Mouse (Mus musculus): ENCODE data around the gene Asphd1.
A peak's percentile ranks its signal among the peaks of the same experiment; 100 is the strongest.

Asphd1 gene

DNA sequence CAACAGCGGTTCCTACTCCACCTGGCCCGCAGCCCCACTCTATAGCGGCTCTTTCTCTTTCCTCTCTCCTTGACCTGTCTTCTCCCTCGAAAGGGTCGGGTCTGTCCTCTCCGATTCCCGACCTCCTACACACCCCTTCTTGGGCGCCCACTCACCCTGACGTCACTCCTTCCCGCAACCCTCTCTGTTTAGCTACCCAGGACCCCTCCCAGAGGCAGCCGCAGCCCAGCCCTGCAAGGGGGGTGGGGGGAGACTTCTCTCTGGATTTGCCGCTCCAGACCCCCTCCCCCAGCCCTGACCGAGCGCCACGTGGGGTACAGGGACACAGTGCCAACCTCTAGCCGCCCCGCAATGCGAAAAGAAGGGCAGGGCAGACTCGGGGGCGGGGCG lies at the start of gene Asphd1:
Asphd1 (minus strand) TSS at position 180 of the 390 bp plus-strand sequence.
- peak in 1 of 2 experiments; percentile 10 for DNase-seq (ENCODE audit: low spot score in 2 of 2)

GRCm38 (mm10) chr7:126996449-126996848 lies 47.1 kb upstream of the Asphd1 start:
- no peak for DNase-seq (ENCODE audit: low spot score in 2 of 2)

DNA sequence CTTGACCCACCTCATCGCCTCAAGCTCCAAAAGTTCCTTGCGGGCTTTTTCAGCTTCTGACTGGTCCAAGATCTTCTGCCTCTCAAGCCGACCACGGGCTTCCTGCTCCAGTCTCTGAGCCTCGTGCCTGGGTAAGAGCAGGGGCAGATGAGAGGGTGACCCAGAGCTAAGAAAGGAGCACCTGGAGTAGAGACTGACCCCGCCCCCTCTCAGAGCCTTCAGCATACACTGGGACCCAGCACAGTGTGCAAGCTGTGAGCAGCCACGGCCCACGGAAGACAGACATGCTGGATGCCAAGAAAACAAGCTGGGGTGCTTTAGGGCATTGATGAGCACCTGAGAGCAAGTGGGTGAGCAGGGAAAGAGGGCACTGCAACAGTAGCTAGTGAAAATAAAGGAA lies 39.4 kb upstream of the Asphd1 start:
- DNase-seq (ENCODE audit: low spot score in 2 of 2), result no peak

DNA sequence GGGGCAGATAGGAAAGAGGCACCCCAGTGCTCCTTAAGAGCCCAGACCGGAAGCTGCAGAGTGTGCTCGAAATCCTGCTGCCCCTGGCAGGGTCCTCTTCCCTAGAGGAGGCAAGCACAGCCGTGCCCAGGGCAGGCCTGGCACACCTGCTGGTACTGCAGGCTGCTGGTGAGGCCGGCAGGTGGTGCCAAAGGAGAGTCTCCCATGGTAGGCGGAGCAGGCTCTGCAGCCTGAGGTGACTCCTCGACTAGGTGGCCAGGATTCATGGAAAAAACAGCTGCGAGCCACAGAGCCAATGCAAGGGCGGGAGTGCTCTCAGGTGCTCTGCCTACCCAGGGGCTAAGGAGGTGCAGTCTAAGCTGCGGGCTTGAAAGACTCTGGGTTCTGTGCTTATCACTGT lies 36.9 kb upstream of the Asphd1 start:
- no peak for DNase-seq (ENCODE audit: low spot score in 2 of 2)

DNA sequence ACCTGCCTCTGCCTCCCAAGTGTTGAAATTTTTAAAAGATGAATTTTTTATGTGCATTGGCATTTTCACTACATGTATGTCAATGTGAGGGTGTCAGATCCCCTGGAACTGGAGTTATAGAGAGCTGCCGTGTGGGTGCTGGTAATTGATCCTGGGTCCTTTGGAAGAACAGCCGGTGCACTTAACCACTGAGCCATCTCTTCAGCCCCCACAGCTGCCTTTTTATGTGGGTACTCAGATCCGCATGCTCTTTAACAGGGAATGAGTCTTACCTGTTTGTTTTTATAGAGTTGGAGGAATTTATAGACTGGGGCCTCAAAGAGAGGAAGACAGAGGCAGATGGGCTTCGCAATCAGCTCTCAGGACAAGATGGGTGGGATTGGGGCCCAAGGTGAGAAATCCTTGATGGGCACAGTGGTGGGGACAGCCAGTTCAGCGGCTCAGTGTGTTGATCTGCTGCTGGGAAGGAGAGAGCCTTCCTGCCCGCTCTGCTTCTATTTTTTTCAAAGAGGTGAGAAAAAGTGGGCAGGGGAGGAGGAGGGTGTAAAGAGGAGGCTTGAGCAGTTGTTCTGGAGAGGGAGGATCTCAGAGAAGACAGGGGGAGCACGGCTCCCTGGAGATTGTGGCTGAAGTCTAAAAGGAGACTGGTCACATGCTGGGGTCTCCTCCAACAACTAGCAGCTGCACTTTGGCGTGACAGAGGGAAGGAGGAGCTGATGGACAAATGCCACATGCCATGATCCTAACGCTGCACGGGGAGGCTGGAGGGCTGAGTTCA lies 35.5 kb upstream of the Asphd1 start:
- DNase-seq (ENCODE audit: low spot score in 2 of 2), result no peak

GRCm38 (mm10) chr7:126983113-126983512 lies 33.7 kb upstream of the Asphd1 start:
- no peak for DNase-seq (ENCODE audit: low spot score in 2 of 2)

DNA sequence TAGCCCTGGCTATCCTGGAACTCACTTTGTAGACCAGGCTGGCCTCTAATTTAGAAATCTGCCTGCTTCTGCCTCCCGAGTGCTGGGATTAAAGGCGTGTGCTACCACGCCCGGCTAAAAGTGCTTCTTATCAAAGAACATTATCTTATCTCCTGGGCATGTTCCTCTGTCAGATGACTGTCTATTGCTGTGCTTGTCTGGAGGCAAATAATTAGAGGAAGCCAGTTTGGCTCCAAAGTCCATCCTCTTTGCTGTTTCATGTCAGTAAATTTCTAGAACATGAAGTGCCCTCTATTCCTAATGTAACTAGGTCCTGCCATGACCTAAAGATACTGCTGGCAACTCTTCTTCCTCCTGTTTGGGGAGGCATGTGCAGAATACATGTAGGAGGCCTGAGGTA lies 32.7 kb upstream of the Asphd1 start:
- no peak for DNase-seq (ENCODE audit: low spot score in 2 of 2)

DNA sequence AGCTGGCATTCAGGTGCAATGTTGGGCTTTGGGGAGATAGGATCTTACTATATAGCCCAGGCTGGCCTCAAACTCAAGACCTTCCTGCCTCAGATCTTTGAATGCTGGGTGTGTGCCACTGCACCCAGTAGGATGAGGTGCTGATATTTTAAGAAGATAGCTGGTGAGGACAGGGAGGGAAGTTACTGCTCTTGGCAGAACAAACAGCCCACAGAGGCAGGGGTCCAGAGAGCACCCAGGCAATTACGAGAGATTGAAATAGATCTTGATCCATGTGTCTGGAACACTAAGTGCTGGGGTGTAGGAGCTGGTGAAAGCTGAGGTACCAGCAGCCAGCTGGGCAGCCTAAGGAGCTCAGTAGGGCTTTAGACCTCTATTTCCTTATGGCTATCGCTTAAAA lies 32.2 kb upstream of the Asphd1 start:
- DNase-seq (ENCODE audit: low spot score in 2 of 2), result no peak

DNA sequence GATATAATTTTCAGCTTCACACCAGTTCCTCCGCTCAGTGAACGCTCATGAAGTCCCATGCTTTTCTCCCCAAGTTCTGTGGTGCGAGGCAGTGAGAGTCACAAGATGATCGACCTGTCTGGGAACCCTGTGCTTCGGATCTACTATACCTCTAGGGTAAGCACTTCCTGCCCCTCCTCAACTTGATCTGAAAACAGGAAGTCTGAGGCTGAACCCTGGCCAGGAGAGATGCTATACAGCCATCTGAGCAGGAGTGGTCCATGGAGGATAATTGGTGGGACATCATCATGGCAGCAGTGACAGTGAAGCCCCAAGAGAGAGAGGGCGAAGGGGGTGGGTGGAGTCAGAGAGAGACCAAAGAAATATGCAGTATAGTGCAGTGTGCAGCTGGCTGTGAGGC lies 29.5 kb upstream of the Asphd1 start:
- peak in 1 of 2 experiments; percentile 33 for DNase-seq (ENCODE audit: low spot score in 2 of 2)

- DNase-seq (ENCODE audit: low spot score in 2 of 2), result no peak
These were observed 27.6 kb upstream of the Asphd1 start for GRCm38 (mm10) chr7:126976878-126977459.

GRCm38 (mm10) chr7:126975950-126976866 lies 26.8 kb upstream of the Asphd1 start, which contains the start of gene Cdiptos:
Gene Cdiptos (minus strand): TSS chr7:126976098.
- DNase-seq (ENCODE audit: low spot score in 2 of 2), result peak; percentile 92 to 94

DNA sequence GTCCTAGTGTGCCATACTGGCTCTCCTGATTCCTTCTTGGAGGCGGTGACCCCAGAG lies 26.3 kb upstream of the Asphd1 start, which contains the start of gene Cdipt:
Cdipt (plus strand) TSS at position 22 of the 57 bp plus-strand sequence.
- DNase-seq (ENCODE audit: low spot score in 2 of 2), result no peak

DNA sequence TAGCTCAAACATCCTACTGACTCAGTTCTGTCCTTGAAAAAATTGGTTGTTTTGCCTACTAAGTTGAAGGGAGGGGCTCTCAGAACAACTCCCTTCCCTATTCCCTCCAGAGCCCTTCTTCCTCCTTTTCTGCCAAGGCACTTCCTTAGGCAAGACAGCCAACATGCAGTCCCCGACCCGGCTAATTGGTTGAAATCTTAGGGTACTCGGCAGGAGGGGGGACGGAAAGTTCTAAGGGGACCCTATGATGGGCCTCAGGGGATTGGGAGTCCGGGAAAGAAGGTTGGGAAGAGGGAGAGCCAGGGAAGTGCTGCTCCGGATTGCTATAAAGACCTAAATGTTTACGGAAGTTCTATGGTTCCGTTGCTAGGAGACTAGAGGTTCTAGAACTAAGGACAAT lies 26.1 kb upstream of the Asphd1 start:
- DNase-seq (ENCODE audit: low spot score in 2 of 2), result peak in 1 of 2 experiments; percentile 24

- DNase-seq (ENCODE audit: low spot score in 2 of 2), result no peak
These were observed 18.0 kb upstream of the Asphd1 start for GRCm38 (mm10) chr7:126967361-126967760.

GRCm38 (mm10) chr7:126965568-126965967 lies 16.2 kb upstream of the Asphd1 start:
- DNase-seq (ENCODE audit: low spot score in 2 of 2), result no peak

- peak; percentile 50 to 57 for DNase-seq (ENCODE audit: low spot score in 2 of 2)
These were observed 14.3 kb upstream of the Asphd1 start for GRCm38 (mm10) chr7:126963548-126964286.

DNA sequence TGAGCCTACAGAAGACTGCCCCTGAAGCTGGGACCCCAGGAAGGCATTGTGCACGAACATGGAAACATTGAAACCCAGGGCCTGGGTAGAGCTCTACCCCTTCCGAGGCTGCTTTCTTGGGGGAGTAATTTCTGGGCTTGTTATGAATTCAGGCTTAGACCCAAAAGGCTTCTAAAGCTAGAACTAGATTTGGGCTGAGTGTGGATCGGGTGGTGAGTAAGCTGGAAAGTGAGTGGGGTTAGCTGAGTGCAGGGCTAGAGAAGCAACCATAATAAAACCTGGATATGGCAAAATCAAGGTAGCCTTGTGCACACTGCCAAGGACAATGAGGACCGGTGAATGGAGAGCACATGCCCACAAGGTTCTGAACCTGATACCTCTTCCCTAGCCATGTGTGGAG lies 12.6 kb upstream of the Asphd1 start:
- DNase-seq (ENCODE audit: low spot score in 2 of 2), result no peak

DNA sequence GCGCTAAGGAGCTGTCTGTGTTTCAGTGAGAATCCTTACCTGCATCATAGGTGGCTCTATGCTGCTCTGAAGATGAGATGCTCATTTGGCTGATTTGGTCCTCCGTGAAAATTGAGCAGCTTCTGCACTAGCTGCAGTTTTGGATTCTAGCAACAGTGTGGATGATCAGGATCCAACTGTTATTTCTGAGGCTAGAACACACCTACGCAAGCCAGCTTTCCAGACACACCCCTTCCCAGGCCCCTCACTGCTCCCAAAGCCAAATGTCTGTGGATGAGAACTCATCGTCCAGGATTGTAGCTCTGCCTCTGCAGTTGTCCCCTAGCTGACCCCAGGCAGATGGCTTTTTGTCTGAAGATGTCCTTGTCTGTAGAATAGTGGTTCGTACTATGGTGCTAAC lies 11.7 kb upstream of the Asphd1 start:
- no peak for DNase-seq (ENCODE audit: low spot score in 2 of 2)

DNA sequence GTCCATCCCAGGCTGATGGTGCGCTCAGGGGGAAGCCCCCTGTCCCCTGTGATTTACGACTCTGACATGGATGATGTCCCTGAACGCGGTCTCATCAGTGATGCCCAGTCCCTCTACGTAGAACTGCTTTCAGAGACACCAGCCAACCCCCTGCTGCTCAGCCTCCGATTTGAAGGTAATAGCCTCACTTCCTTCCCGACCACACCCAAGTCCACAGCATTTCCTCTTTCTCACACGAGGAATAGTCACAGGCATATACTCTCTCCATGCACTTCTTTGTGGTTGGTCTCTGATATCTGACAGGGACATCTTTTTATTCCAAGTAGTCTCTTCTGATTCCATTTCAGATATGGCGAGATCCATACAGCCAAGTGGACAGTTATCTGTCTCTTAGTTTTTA lies 10.4 kb upstream of the Asphd1 start:
- no peak for DNase-seq (ENCODE audit: low spot score in 2 of 2)

- DNase-seq (ENCODE audit: low spot score in 2 of 2), result no peak
These were observed 5.7 kb upstream of the Asphd1 start for GRCm38 (mm10) chr7:126955125-126955524.

- no peak for DNase-seq (ENCODE audit: low spot score in 2 of 2)
These were observed 3.3 kb upstream of the Asphd1 start for GRCm38 (mm10) chr7:126952646-126953045.

- no peak for DNase-seq (ENCODE audit: low spot score in 2 of 2)
These were observed 2.4 kb upstream of the Asphd1 start for GRCm38 (mm10) chr7:126951741-126952140.
